Mouse (Mus musculus): ENCODE measurements around the gene Gjc1. TPM values are rescaled to one million over a fixed set of nuclear protein-coding genes. Genes with fewer than 3 reads are reported as not detected.
A peak's percentile ranks its signal among the peaks of the same experiment; 100 is the strongest.

Gene Gjc1
- polyA plus RNA-seq, 1 experiment from 2014 or later = 25.8 TPM

GRCm38 (mm10) chr11:102760805-102761308 is 58.6 kb downstream of the Gjc1 start:
- Histone ChIP-seq H3K4me2 (ENCODE audit: low read length) (peak overlapping the region; percentile 80), H3K9me3 (replicated peaks; ENCODE audit: control insufficient read depth, low read length, poor library complexity, severe bottlenecking) (no peaks in the 10 kb centered on the region), H3K4me3 (ENCODE audit: low read depth, low read length) (peak overlapping the region; percentile 72), H3K36me3 (ENCODE audit: control insufficient read depth, insufficient read depth, low read length) (no peaks in the 10 kb centered on the region), H3K27ac (ENCODE audit: low read length) (peak overlapping the region; percentile 69; the same call in 1 of the 2 replicates), H3K9ac (ENCODE audit: low read depth, low read length) (peak overlapping the region; percentile 85), H3K27me3 (ENCODE audit: control insufficient read depth, insufficient read depth, low read depth, low read length) (no peaks in the 10 kb centered on the region), H3K4me1 (ENCODE audit: control insufficient read depth, insufficient read depth, low read length) (peaks cover 13% of the 10 kb centered on the region)
- 10% methylated on average over 6 of the region's 6 CpGs for WGBS
- ATAC-seq = peak; percentile 6; the same call in 1 of the 2 replicates

GRCm38 (mm10) chr11:102758977-102759376 is 60.5 kb downstream of the Gjc1 start:
- Histone ChIP-seq H3K9ac (ENCODE audit: low read depth, low read length) (no peak overlapping the region), H3K9me3 (replicated peaks; ENCODE audit: control insufficient read depth, low read length, poor library complexity, severe bottlenecking) (no peaks in the 10 kb centered on the region), H3K27me3 (ENCODE audit: control insufficient read depth, insufficient read depth, low read depth, low read length) (no peaks in the 10 kb centered on the region), H3K4me1 (ENCODE audit: control insufficient read depth, insufficient read depth, low read length) (peaks cover 19% of the 10 kb centered on the region), H3K27ac (ENCODE audit: low read length) (no peak overlapping the region), H3K4me2 (ENCODE audit: low read length) (no peak overlapping the region), H3K36me3 (ENCODE audit: control insufficient read depth, insufficient read depth, low read length) (no peaks in the 10 kb centered on the region), H3K4me3 (ENCODE audit: low read depth, low read length) (no peak overlapping the region)
- no peak for ATAC-seq
- 88% methylated on average over 2 of the region's 2 CpGs for WGBS

DNA sequence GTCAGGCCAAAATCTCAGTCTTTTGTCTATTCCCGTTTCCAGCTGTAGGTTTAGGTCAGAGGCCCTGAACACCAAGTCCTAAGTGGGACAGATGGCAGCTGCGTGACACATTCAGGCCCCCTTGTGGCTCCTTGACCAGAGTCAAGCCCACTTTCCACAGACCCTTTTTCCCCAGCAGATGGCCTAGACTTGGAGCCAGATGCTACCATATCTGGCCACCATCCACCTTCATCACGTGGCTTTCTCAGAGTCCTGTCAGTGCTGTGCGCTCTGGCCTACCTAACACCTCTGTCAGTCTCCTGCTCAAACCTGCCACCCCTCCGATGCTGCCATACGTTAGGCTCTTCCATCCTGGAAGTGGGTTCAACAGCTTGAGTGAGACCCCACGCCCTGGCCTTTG is 64.1 kb downstream of the Gjc1 start:
- no peak overlapping the region for H3K9ac ChIP-seq (ENCODE audit: low read depth, low read length)
- no peaks in the 10 kb centered on the region for H3K36me3 ChIP-seq (ENCODE audit: control insufficient read depth, insufficient read depth, low read length)
- ATAC-seq = no peak
- WGBS = 77% methylated on average over 7 of the region's 7 CpGs
- no peaks in the 10 kb centered on the region for H3K9me3 ChIP-seq (replicated peaks; ENCODE audit: control insufficient read depth, low read length, poor library complexity, severe bottlenecking)
- H3K27ac ChIP-seq (ENCODE audit: low read length) = no peak overlapping the region
- no peak overlapping the region for H3K4me2 ChIP-seq (ENCODE audit: low read length)
- no peak overlapping the region for H3K4me3 ChIP-seq (ENCODE audit: low read depth, low read length)
- no peaks in the 10 kb centered on the region for H3K27me3 ChIP-seq (ENCODE audit: control insufficient read depth, insufficient read depth, low read depth, low read length)
- H3K4me1 ChIP-seq (ENCODE audit: control insufficient read depth, insufficient read depth, low read length) = peaks cover 11% of the 10 kb centered on the region

DNA sequence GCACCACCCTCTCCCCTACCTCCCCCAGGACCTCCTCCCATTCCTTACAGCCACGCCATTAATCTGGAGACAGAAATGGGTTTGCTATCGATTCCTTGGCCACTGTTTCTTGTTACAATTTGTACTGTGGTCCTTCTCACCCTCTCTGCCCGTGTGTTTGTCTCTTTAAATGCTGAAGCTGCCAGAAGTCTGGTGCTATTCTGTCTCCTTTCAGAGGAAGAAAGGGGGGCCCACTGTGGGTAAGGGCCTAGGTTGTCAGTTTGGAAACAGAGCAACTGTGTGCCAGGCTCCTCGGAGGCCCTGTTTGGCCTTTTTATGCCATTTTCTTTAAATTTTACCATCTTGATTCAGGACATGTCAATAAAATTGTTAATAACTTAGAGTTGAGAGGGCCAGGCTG is 65.1 kb downstream of the Gjc1 start:
- H3K27ac ChIP-seq (ENCODE audit: low read length) = no peak overlapping the region
- no peaks in the 10 kb centered on the region for H3K27me3 ChIP-seq (ENCODE audit: control insufficient read depth, insufficient read depth, low read depth, low read length)
- peaks cover 11% of the 10 kb centered on the region for H3K4me1 ChIP-seq (ENCODE audit: control insufficient read depth, insufficient read depth, low read length)
- no peak overlapping the region for H3K9ac ChIP-seq (ENCODE audit: low read depth, low read length)
- no peaks in the 10 kb centered on the region for H3K9me3 ChIP-seq (replicated peaks; ENCODE audit: control insufficient read depth, low read length, poor library complexity, severe bottlenecking)
- H3K4me3 ChIP-seq (ENCODE audit: low read depth, low read length) = no peak overlapping the region
- no peak for ATAC-seq
- peak overlapping the region; percentile 42; the same call in 1 of the 2 replicates for H3K4me2 ChIP-seq (ENCODE audit: low read length)
- no peaks in the 10 kb centered on the region for H3K36me3 ChIP-seq (ENCODE audit: control insufficient read depth, insufficient read depth, low read length)
- 36% methylated on average over 4 of the region's 4 CpGs for WGBS

DNA sequence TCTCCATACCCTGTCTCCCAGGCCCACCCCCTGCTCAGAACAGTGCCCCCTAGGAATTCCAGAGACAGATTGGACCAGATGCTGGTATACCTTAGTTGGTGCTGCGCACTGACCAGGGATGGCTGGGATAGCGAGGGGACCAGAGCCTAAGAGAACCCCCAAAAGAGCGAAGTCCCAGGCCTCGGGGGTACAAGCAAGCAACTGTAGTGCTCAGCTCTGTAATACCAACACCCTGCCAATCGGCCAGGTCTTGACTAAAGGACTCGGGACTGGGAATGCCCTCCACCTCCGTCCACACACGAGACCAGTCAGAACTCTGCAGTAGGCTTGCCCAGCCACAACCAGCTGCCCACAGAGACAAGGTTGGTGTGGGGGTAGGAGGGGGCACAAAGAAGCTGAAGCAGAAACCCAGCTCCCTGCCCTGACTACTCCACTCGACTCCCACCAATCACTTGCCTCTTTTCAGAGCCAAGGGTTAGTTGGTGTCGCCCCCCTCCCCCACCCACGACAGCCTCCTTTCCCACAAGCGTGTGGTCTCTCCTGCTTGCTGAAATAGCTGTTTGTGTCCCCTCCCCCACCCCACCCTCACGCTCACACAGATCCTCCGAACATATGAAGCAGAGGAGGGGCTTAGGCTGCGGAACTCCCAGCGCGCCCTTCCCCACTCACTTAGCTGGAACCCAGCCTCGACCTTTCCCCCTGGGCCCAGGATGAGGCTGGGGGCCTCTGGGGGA is 65.7 kb downstream of the Gjc1 start:
- Histone ChIP-seq H3K9ac (ENCODE audit: low read depth, low read length) (no peak overlapping the region), H3K27ac (ENCODE audit: low read length) (no peak overlapping the region), H3K9me3 (replicated peaks; ENCODE audit: control insufficient read depth, low read length, poor library complexity, severe bottlenecking) (no peaks in the 10 kb centered on the region), H3K36me3 (ENCODE audit: control insufficient read depth, insufficient read depth, low read length) (no peaks in the 10 kb centered on the region), H3K4me2 (ENCODE audit: low read length) (peak overlapping the region; percentile 42), H3K4me1 (ENCODE audit: control insufficient read depth, insufficient read depth, low read length) (peaks cover 11% of the 10 kb centered on the region), H3K27me3 (ENCODE audit: control insufficient read depth, insufficient read depth, low read depth, low read length) (no peaks in the 10 kb centered on the region), H3K4me3 (ENCODE audit: low read depth, low read length) (no peak overlapping the region)
- ATAC-seq = peak; percentile 52; the same call in 1 of the 2 replicates
- 37% methylated on average over 16 of the region's 18 CpGs for WGBS

- no peaks in the 10 kb centered on the region for H3K9me3 ChIP-seq (replicated peaks; ENCODE audit: control insufficient read depth, low read length, poor library complexity, severe bottlenecking)
- WGBS = 65% methylated on average over 13 of the region's 13 CpGs
- peaks cover 11% of the 10 kb centered on the region for H3K4me1 ChIP-seq (ENCODE audit: control insufficient read depth, insufficient read depth, low read length)
- no peak for ATAC-seq
- no peak overlapping the region for H3K9ac ChIP-seq (ENCODE audit: low read depth, low read length)
- no peaks in the 10 kb centered on the region for H3K27me3 ChIP-seq (ENCODE audit: control insufficient read depth, insufficient read depth, low read depth, low read length)
- no peak overlapping the region for H3K27ac ChIP-seq (ENCODE audit: low read length)
- no peak overlapping the region for H3K4me3 ChIP-seq (ENCODE audit: low read depth, low read length)
- no peaks in the 10 kb centered on the region for H3K36me3 ChIP-seq (ENCODE audit: control insufficient read depth, insufficient read depth, low read length)
- H3K4me2 ChIP-seq (ENCODE audit: low read length) = no peak overlapping the region
Measured at GRCm38 (mm10) chr11:102752896-102753590, 66.5 kb downstream of the Gjc1 start.

- peaks cover 11% of the 10 kb centered on the region for H3K4me1 ChIP-seq (ENCODE audit: control insufficient read depth, insufficient read depth, low read length)
- no peaks in the 10 kb centered on the region for H3K27me3 ChIP-seq (ENCODE audit: control insufficient read depth, insufficient read depth, low read depth, low read length)
- H3K27ac ChIP-seq (ENCODE audit: low read length) = no peak overlapping the region
- H3K36me3 ChIP-seq (ENCODE audit: control insufficient read depth, insufficient read depth, low read length) = no peaks in the 10 kb centered on the region
- 82% methylated on average over 2 of the region's 2 CpGs for WGBS
- no peak overlapping the region for H3K9ac ChIP-seq (ENCODE audit: low read depth, low read length)
- no peak overlapping the region for H3K4me2 ChIP-seq (ENCODE audit: low read length)
- no peak for ATAC-seq
- H3K4me3 ChIP-seq (ENCODE audit: low read depth, low read length) = no peak overlapping the region
- H3K9me3 ChIP-seq (replicated peaks; ENCODE audit: control insufficient read depth, low read length, poor library complexity, severe bottlenecking) = no peaks in the 10 kb centered on the region
Measured at GRCm38 (mm10) chr11:102749712-102750111, 69.8 kb downstream of the Gjc1 start.
